22 mouse cellular contexts compared by ENCODE assay signal in the genomic region with DNA sequence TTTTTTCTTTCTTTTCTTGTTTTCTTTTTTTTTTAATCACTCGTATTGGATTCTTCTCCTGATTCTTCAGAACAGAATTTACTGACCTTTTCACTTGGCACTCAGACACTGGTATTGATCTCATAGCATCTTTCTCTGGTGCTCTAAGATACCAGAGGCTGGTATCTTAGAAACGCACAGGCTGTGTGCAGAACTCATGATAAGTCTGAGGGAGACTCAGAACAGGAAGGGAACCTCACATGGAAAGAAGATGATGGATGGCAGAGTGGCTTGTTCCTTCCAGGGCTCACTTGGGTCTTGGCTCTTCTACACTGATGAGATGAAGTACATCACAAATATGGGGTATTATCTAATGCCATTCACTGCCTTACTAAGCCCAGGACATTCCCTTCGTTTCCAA. TPM values are rescaled to one million over a fixed set of nuclear protein-coding genes. Genes with fewer than 3 reads are reported as not detected.
DNase-seq lines count a peak whose midpoint lies in the region; ATAC-seq lines count a peak whose summit lies in the region.
"Had no signal": no experiment of that assay in that cellular context is flagged by ENCODE, and none has a peak within 500 bp of the region (broad histone marks: within the 10 kb centered on the region; RNA-seq: fewer than 3 reads in every experiment).

No protein-coding gene starts in this region.

- H3K27ac ChIP-seq in heart, embryonic 15.5 days = peak overlapping the region; percentile 24; the same call in 1 of the 2 replicates
- H3K27ac ChIP-seq in heart, embryonic 10.5 days = no peak overlapping the region
- H3K27ac ChIP-seq: hindbrain, embryonic 10.5 days; neural tube, embryonic 12.5 days had no signal

- no peak overlapping the region for H3K4me3 ChIP-seq in heart, embryonic 15.5 days
- no peak overlapping the region for H3K4me3 ChIP-seq in heart, embryonic 10.5 days
- H3K4me3 ChIP-seq: heart, embryonic 12.5 days; hindbrain, embryonic 10.5 days; neural tube, embryonic 12.5 days had no signal

- H3K9me3 ChIP-seq in heart, embryonic 15.5 days (replicated peaks) = no peaks in the 10 kb centered on the region
- no peaks in the 10 kb centered on the region for H3K9me3 ChIP-seq in heart, embryonic 10.5 days
- H3K9me3 ChIP-seq: heart, embryonic 12.5 days; hindbrain, embryonic 10.5 days; neural tube, embryonic 12.5 days had no signal

- H3K4me1 ChIP-seq in heart, embryonic 15.5 days (replicated peaks) = no peaks in the 10 kb centered on the region
- peaks cover 5% of the 10 kb centered on the region; the same call in 1 of the 2 replicates for H3K4me1 ChIP-seq in heart, embryonic 10.5 days
- H3K4me1 ChIP-seq: hindbrain, embryonic 10.5 days; neural tube, embryonic 12.5 days had no signal

- 48% methylated on average over 3 of the region's 3 CpGs for WGBS in heart, embryonic 15.5 days
- WGBS in heart, embryonic 10.5 days = 52% methylated on average over 3 of the region's 3 CpGs

- no peak for DNase-seq in heart, embryonic 10.5 days (ENCODE audit: low spot score)
- DNase-seq in c-Kit-positive CD71-positive TER-119-positive erythroid progenitor cells, embryonic 14.5 days (ENCODE audit: low spot score) = peak; percentile 86
- DNase-seq in liver = peak; percentile 71
- no peak for DNase-seq in cerebellum, adult 18-20 months
- DNase-seq in yolk sac, embryonic 10.5 days (ENCODE audit: low spot score) = no peak
- no peak for DNase-seq in layer of hippocampus, adult 18-20 months (ENCODE audit: low spot score in 2 of 2)
- DNase-seq: adrenal gland, adult 8-10 months; cerebellum, adult 9-11 months; embryo, embryonic 11 days; kidney, adult 18-20 months; kidney, postnatal 25 days had no signal

- no peak overlapping the region for H3K4me2 ChIP-seq in heart, embryonic 15.5 days
- H3K4me2 ChIP-seq: heart, embryonic 12.5 days; midbrain, embryonic 11.5 days; neural tube, embryonic 12.5 days had no signal

- no peak overlapping the region for H3K9ac ChIP-seq in heart, embryonic 15.5 days
- H3K9ac ChIP-seq: heart, embryonic 12.5 days; neural tube, embryonic 12.5 days had no signal

- no peaks in the 10 kb centered on the region for H3K27me3 ChIP-seq in heart, embryonic 15.5 days
- no peaks in the 10 kb centered on the region for H3K27me3 ChIP-seq in heart, embryonic 10.5 days (ENCODE audit: insufficient read depth, poor library complexity, severe bottlenecking)
- H3K27me3 ChIP-seq: CH12.LX; heart, embryonic 12.5 days; neural tube, embryonic 12.5 days had no signal

- no peaks in the 10 kb centered on the region for H3K36me3 ChIP-seq in heart, embryonic 15.5 days
- H3K36me3 ChIP-seq in heart, embryonic 10.5 days = no peaks in the 10 kb centered on the region
- H3K36me3 ChIP-seq: heart, embryonic 12.5 days; hindbrain, embryonic 10.5 days; neural tube, embryonic 12.5 days had no signal

- ATAC-seq in heart, embryonic 15.5 days (replicated peaks; ENCODE audit: insufficient number of reproducible peaks, insufficient read depth, low FRiP score, low read depth) = no peak
- peak; percentile 63 for ATAC-seq in megakaryocyte progenitor cell, adult 5-6 weeks (replicated peaks; ENCODE audit: poor library complexity)
- ATAC-seq: forebrain, embryonic 14.5 days had no signal

RNA-seq across cellular contexts. Expression of gene Capsl, which starts 36.8 kb away (rescaled TPM):
- polyA plus RNA-seq in heart, embryonic 15.5 days (2015; fragmentation: Nextera tagmentation; extraction: Ambion mirVana) = 0.67 and 1.6 TPM in 2 replicates
- polyA plus RNA-seq in heart, embryonic 10.5 days (2016; fragmentation: Nextera tagmentation; extraction: Ambion mirVana) = 0.51 and 2.0 TPM in 2 replicates
- 1.2 and 2.1 TPM in 2 replicates for total RNA-seq in megakaryocyte progenitor cell, adult 5-6 weeks (2015)
- 0.83 and 0.88 TPM in 2 replicates for total RNA-seq in megakaryocyte progenitor cell, adult 5-6 weeks (2017)
- total RNA-seq in layer of hippocampus, adult 18-20 months (2021) = 1 to 10 TPM; 2.3 to 2.6 TPM
- total RNA-seq: adrenal gland, adult 8-10 months; gastrocnemius, postnatal 4 days; monocyte, adult 5-6 weeks had no signal
- polyA plus RNA-seq: heart, embryonic 12.5 days; liver, adult 2 months had no signal

RNA-seq across cellular contexts. Expression of gene Il7r, which starts 57.4 kb away (rescaled TPM):
- polyA plus RNA-seq in heart, embryonic 15.5 days (2015; fragmentation: Nextera tagmentation; extraction: Ambion mirVana) = 0.67 and 2.1 TPM in 2 replicates
- not detected in 2 replicates for polyA plus RNA-seq in heart, embryonic 10.5 days (2016; fragmentation: Nextera tagmentation; extraction: Ambion mirVana)
- 0.56 and 1.2 TPM in 2 replicates for total RNA-seq in megakaryocyte progenitor cell, adult 5-6 weeks (2015)
- total RNA-seq in megakaryocyte progenitor cell, adult 5-6 weeks (2017) = 0.42 and 2.9 TPM in 2 replicates
- under 1 TPM; 0.25 to 0.46 TPM for total RNA-seq in layer of hippocampus, adult 18-20 months (2021)
- polyA plus RNA-seq: hindbrain, embryonic 10.5 days; neural tube, embryonic 12.5 days had no signal

Comparison
In these comparisons a context has a peak if more than half of its experiments do, and no peak if none do; other contexts are left out.
1. DNase-seq: peak in c-Kit-positive CD71-positive TER-119-positive erythroid progenitor cells, embryonic 14.5 days (single experiment) and liver (single experiment); none in heart, embryonic 10.5 days (single experiment), cerebellum, adult 18-20 months (0 of 2), yolk sac, embryonic 10.5 days (single experiment) and layer of hippocampus, adult 18-20 months (0 of 2).